Mouse (Mus musculus) heart, adult 2 months (tissue): ENCODE measurements around the gene Unc119b. TPM values are rescaled to one million over a fixed set of nuclear protein-coding genes. Genes with fewer than 3 reads are reported as not detected.
"Not testable (repeated sequence)": the region's sequence is repeated elsewhere in the genome, so short reads cannot be mapped to it uniquely, and the experiment has no call there.

ENCODE experiments used
- DNase-seq, 2 experiments: peaks; one replicate each; pipeline ENCODE4 v3.0.0; 2021
- H3K27ac ChIP-seq: fragments of 200-600 bp; 2 replicates; pipeline ENCODE4 v1.8.1; 2022
- H3K27me3 ChIP-seq: fragments of 200-500 bp; 2 replicates; pipeline ENCODE4 v1.6.1; 2012; ENCODE audit warnings: mild to moderate bottlenecking, low read length, inconsistent platforms, mixed read lengths; ENCODE audit not compliant: control insufficient read depth, insufficient read depth
- H3K36me3 ChIP-seq: fragments of 200-500 bp; 2 replicates; pipeline ENCODE4 v1.6.1; 2012; ENCODE audit warnings: low read length, inconsistent platforms; ENCODE audit not compliant: control insufficient read depth, insufficient read depth
- H3K4me1 ChIP-seq: fragments of 200-500 bp; 2 replicates; pipeline ENCODE4 v1.6.1; 2011; ENCODE audit warnings: low read length; ENCODE audit not compliant: control insufficient read depth, insufficient read depth
- H3K4me3 ChIP-seq: fragments of 200-600 bp; 2 replicates; pipeline ENCODE4 v1.8.1; 2022
- H3K79me2 ChIP-seq: fragments of 200-500 bp; replicated peaks from 2 replicates; pipeline ENCODE4 v1.6.1; 2012; ENCODE audit warnings: mild to moderate bottlenecking, inconsistent platforms, low read length, moderate library complexity, mixed read lengths; ENCODE audit not compliant: control insufficient read depth, insufficient read depth
- H3K9ac ChIP-seq: fragments of 200-500 bp; 2 replicates; pipeline ENCODE4 v1.6.1; 2012; ENCODE audit warnings: low read depth, mild to moderate bottlenecking, control low read depth, inconsistent platforms, low read length, mixed read lengths
- CTCF ChIP-seq: fragments of 200-600 bp; IDR thresholded peaks from 2 replicates; pipeline ENCODE4 v1.8.1; 2022; ENCODE audit warnings: antibody characterized with exemption, mild to moderate bottlenecking, moderate library complexity
- EP300 ChIP-seq: fragments of 200-500 bp; IDR thresholded peaks from 2 replicates; pipeline ENCODE4 v1.6.1; 2011; ENCODE audit warnings: low read depth, low read length, control low read depth; ENCODE audit not compliant: insufficient read depth
- POLR2A ChIP-seq: fragments of 200-500 bp; IDR thresholded peaks from 2 replicates; pipeline ENCODE4 v1.6.1; 2011; ENCODE audit warnings: mild to moderate bottlenecking, low read depth, low read length, control low read depth; ENCODE audit not compliant: insufficient read depth
- WGBS: fragments of 180-500 bp; shearing (Covaris S2); methylation state at CpG from one replicate; pipeline ENCODE4 v1.1.7; 2018; 5-methylcytosine and 5-hydroxymethylcytosine counted together
- intact Hi-C: fragments of 180-260 bp; cut with DNase I; formaldehyde crosslinking; loops from one replicate; pipeline ENCODE4 v1.15.1; 2025
- polyA plus RNA-seq: library from polyadenylated mRNA; depleted of rRNA; stranded (reverse); fragments of >200 nt; gene quantifications from 2 replicates; pipeline ENCODE4 v1.2.3, GENCODE M21; 2012
- total RNA-seq, 2 experiments: library from RNA; stranded (reverse); gene quantifications; 2 replicates each; pipeline ENCODE4 v1.2.3; 2021

Gene Unc119b
- total and polyA plus RNA-seq, 3 experiments = 15.8 to 22.0 (median 18.4) TPM

DNA sequence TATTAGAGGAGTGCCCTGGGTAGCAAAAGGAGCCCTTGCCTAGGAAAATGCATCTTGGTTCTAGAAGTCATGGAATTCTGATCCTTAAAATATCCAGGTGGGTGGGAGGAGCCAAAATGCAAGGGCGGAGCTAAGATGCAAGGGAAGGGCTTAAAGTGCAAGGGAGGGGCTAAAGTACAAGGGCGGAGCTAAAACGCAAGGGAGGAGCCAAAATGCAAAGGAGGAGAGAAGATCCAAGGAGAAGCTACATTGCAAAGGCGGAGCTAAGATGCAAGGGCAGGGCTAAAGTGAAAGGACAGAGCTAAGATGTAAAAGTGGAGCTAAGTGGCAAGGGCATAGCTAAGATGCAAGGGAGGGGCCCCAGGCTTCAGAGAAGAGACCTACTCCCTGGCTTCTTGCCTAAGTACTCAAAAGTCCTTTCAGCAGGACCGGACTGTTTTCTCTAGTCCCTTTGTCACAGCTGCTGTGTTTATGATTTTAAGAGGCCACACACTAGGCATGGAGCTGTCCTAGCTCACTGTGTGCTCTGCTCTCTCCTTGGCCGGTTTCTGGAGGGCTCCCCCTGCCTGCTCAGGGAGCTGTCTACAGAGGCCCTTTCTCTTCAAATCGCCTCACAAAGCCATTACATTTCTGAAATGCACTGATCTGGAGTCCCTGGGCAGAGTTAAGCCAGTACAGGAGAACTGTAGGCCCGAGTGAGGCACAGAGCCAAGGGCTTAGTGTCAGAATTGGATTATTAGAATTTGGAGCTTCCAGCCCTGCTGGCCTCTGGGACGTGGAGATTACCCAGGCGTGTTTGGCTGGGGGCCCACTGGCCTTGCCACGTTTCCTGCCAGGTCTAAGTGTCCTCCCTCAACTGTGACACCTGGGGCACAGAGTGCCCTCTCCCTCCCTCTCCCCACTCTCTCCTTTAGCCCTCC is 31.4 kb upstream of the Unc119b start:
- intact Hi-C loops = loop anchor here (2.0 kb wide), 1 partner anchor 17 kb away; no protein-coding TSS in a partner anchor
- H3K79me2 ChIP-seq = no peaks in the 10 kb centered on the region
- 41% methylated on average over 11 of the region's 11 CpGs for WGBS
- H3K9ac ChIP-seq = no peak overlapping the region
- no peak overlapping the region; the same call in 1 of the 2 replicates for H3K27ac ChIP-seq
- H3K4me3 ChIP-seq = no peak overlapping the region
- peaks cover 6% of the 10 kb centered on the region for H3K4me1 ChIP-seq
- peak; percentile 36 for TF ChIP-seq CTCF
- TF ChIP-seq EP300 = no peak
- H3K36me3 ChIP-seq = no peaks in the 10 kb centered on the region
- H3K27me3 ChIP-seq = no peaks in the 10 kb centered on the region
- DNase-seq = peak in 1 of 2 experiments; percentile 43

GRCm38 (mm10) chr5:115165351-115165750 is 30.6 kb upstream of the Unc119b start:
- no peak overlapping the region for H3K27ac ChIP-seq
- no peaks in the 10 kb centered on the region for H3K27me3 ChIP-seq
- no peak overlapping the region for H3K4me3 ChIP-seq
- no peaks in the 10 kb centered on the region for H3K79me2 ChIP-seq
- intact Hi-C loops = loop anchor here (2.0 kb wide), 1 partner anchor 17 kb away; no protein-coding TSS in a partner anchor
- H3K36me3 ChIP-seq = no peaks in the 10 kb centered on the region
- DNase-seq = no peak
- TF ChIP-seq EP300 (no peak), CTCF (peak; percentile 64)
- H3K4me1 ChIP-seq = peaks cover 7% of the 10 kb centered on the region
- 68% methylated on average over 9 of the region's 9 CpGs for WGBS
- no peak overlapping the region for H3K9ac ChIP-seq

DNA sequence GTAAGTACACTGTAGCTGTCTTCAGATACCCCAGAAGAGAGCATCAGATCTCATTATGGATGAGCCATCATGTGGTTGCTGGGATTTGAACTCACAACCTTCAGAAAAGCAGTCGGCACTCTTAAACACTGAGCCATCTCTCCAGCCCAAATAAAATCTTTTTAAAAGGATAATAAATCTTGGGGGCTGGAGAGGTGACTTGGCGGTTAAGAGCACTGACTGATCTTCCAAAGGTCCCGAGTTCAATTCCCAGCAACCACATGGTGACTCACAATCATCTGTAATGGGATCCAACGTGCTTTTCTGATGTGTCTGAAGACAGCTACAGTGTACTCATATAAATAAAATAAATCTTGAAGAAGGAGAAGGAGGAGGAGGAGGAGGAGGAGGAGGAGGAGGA is 29.7 kb upstream of the Unc119b start:
- H3K27me3 ChIP-seq, DNase-seq, H3K4me3 ChIP-seq, H3K79me2 ChIP-seq, H3K9ac ChIP-seq, H3K27ac ChIP-seq, H3K36me3 ChIP-seq: not testable (repeated sequence)
- peaks cover 11% of the 10 kb centered on the region for H3K4me1 ChIP-seq
- WGBS = 84% methylated on average over 4 of the region's 4 CpGs
- intact Hi-C loops = loop anchor here (2.0 kb wide), 1 partner anchor 18 kb away; no protein-coding TSS in a partner anchor

GRCm38 (mm10) chr5:115163563-115163962 is 28.8 kb upstream of the Unc119b start:
- no peak for TF ChIP-seq EP300
- no peak for TF ChIP-seq POLR2A
- peak; percentile 74 for TF ChIP-seq CTCF
- no peak overlapping the region for H3K9ac ChIP-seq
- DNase-seq = peak; percentile 63 to 76
- no peaks in the 10 kb centered on the region for H3K79me2 ChIP-seq
- intact Hi-C loops = loop anchor here (2.0 kb wide), 1 partner anchor 39 kb away; no protein-coding TSS in a partner anchor
- H3K36me3 ChIP-seq = no peaks in the 10 kb centered on the region
- H3K4me3 ChIP-seq = no peak overlapping the region
- no peak overlapping the region; the same call in 1 of the 2 replicates for H3K27ac ChIP-seq
- H3K4me1 ChIP-seq = peaks cover 12% of the 10 kb centered on the region
- H3K27me3 ChIP-seq = no peaks in the 10 kb centered on the region
- 50% methylated on average over 8 of the region's 8 CpGs for WGBS

GRCm38 (mm10) chr5:115161940-115162279 is 27.1 kb upstream of the Unc119b start:
- 80% methylated on average over 1 of the region's 1 CpGs for WGBS
- intact Hi-C loops = loop anchor here (1.0 to 2.0 kb wide), 2 partner anchors 18 to 37 kb away; no protein-coding TSS in a partner anchor
- not testable (repeated sequence) for H3K9ac ChIP-seq, H3K36me3 ChIP-seq, H3K4me1 ChIP-seq, H3K27me3 ChIP-seq, DNase-seq, H3K79me2 ChIP-seq, H3K4me3 ChIP-seq
- peak overlapping the region; percentile 83 for H3K27ac ChIP-seq

GRCm38 (mm10) chr5:115161064-115161939 is 26.5 kb upstream of the Unc119b start:
- WGBS = 28% methylated on average over 13 of the region's 13 CpGs

More at GRCm38 (mm10) chr5:115161064-115161939, 26.5 kb upstream of the Unc119b start:
- H3K27me3 ChIP-seq = no peaks in the 10 kb centered on the region
- H3K36me3 ChIP-seq = no peaks in the 10 kb centered on the region
- TF ChIP-seq POLR2A (no peak), EP300 (peak; percentile 94), CTCF (no peak)
- H3K9ac ChIP-seq = 0 out of 2 replicates have a peak overlapping the region, but pooled peaks have one; percentile 21
- H3K79me2 ChIP-seq = 0 out of 2 replicates have a peak, but pooled peaks cover 1% of the 10 kb centered on the region
- intact Hi-C loops = loop anchor here (1.0 kb wide), 1 partner anchor 17 kb away; no protein-coding TSS in a partner anchor
- peak overlapping the region; percentile 83 for H3K27ac ChIP-seq
- peaks cover 8% of the 10 kb centered on the region for H3K4me1 ChIP-seq
- DNase-seq = peak; percentile 58 to 73
- 0 out of 2 replicates have a peak overlapping the region, but pooled peaks have one; percentile 20 for H3K4me3 ChIP-seq
